Mouse (Mus musculus): ENCODE measurements around the gene Lsm14b. TPM values are rescaled to one million over a fixed set of nuclear protein-coding genes. Genes with fewer than 3 reads are reported as not detected.

Lsm14b gene
- polyA plus RNA-seq, 2 experiments: 7.8 to 75.6 TPM

- H3K36me3 ChIP-seq (ENCODE audit: control insufficient read depth, insufficient read depth, low read length): peaks cover 14% of the 10 kb centered on the region
- ATAC-seq (ENCODE audit: low FRiP score, low read depth): peak; percentile 97
- WGBS: 5% methylated on average over 56 of the region's 58 CpGs
- peak; percentile 87; the same call in 1 of the 2 replicates for TF ChIP-seq POLR2A (IDR thresholded peaks at IDR 0.05; ENCODE audit: borderline replicate concordance, extremely low read depth, insufficient read depth, insufficient read length)
- peak within 1 kb of the TSS; percentile 78 for H3K4me3 ChIP-seq (replicated peaks; ENCODE audit: low read length)
- H3K4me1 ChIP-seq (ENCODE audit: control insufficient read depth, insufficient read depth, low read length): peaks cover 9% of the 10 kb centered on the region
- H3K27me3 ChIP-seq (ENCODE audit: control insufficient read depth, insufficient read depth, low read length): no peaks in the 10 kb centered on the region
- H3K9ac ChIP-seq (ENCODE audit: low read depth, low read length, severe bottlenecking): peak within 1 kb of the TSS; percentile 74
- peak; percentile 89 for DNase-seq (ENCODE audit: low spot score)
- H3K27ac ChIP-seq (replicated peaks; ENCODE audit: low read depth, low read length): peak within 1 kb of the TSS; percentile 55; the same call in 1 of the 2 replicates
- peak within 1 kb of the TSS; percentile 86 for H3K4me2 ChIP-seq (replicated peaks; ENCODE audit: low read depth, low read length, severe bottlenecking)
- no peaks in the 10 kb centered on the region for H3K9me3 ChIP-seq (ENCODE audit: control insufficient read depth, low read length)
Measured at GRCm38 (mm10) chr2:180070481-180071453, 46.0 kb downstream of the Lsm14b start, which contains the start of gene Mtg2. Gene Mtg2, plus strand, starts transcription at chr2:180070588.

GRCm38 (mm10) chr2:180071671-180072070 lies 46.9 kb downstream of the Lsm14b start:
- WGBS: 76% methylated on average over 2 of the region's 2 CpGs
- Histone ChIP-seq H3K36me3 (ENCODE audit: control insufficient read depth, insufficient read depth, low read length) (peaks cover 14% of the 10 kb centered on the region), H3K27me3 (ENCODE audit: control insufficient read depth, insufficient read depth, low read length) (no peaks in the 10 kb centered on the region), H3K4me2 (replicated peaks; ENCODE audit: low read depth, low read length, severe bottlenecking) (no peak overlapping the region), H3K9me3 (ENCODE audit: control insufficient read depth, low read length) (no peaks in the 10 kb centered on the region), H3K27ac (replicated peaks; ENCODE audit: low read depth, low read length) (no peak overlapping the region), H3K9ac (ENCODE audit: low read depth, low read length, severe bottlenecking) (no peak overlapping the region; the same call in 1 of the 2 replicates), H3K4me1 (ENCODE audit: control insufficient read depth, insufficient read depth, low read length) (peaks cover 9% of the 10 kb centered on the region), H3K4me3 (replicated peaks; ENCODE audit: low read length) (0 out of 2 replicates have a peak overlapping the region, but pooled peaks have one; percentile 78)
- TF ChIP-seq POLR2A (IDR thresholded peaks at IDR 0.05; ENCODE audit: borderline replicate concordance, extremely low read depth, insufficient read depth, insufficient read length): no peak
- no peak for DNase-seq (ENCODE audit: low spot score)
- no peak for ATAC-seq (ENCODE audit: low FRiP score, low read depth)

- ATAC-seq (ENCODE audit: low FRiP score, low read depth) (no peak), DNase-seq (ENCODE audit: low spot score) (no peak)
- 86% methylated on average over 7 of the region's 7 CpGs for WGBS
- Histone ChIP-seq H3K9me3 (ENCODE audit: control insufficient read depth, low read length) (no peaks in the 10 kb centered on the region), H3K4me1 (ENCODE audit: control insufficient read depth, insufficient read depth, low read length) (peaks cover 9% of the 10 kb centered on the region), H3K4me3 (replicated peaks; ENCODE audit: low read length) (no peak overlapping the region), H3K9ac (ENCODE audit: low read depth, low read length, severe bottlenecking) (no peak overlapping the region), H3K4me2 (replicated peaks; ENCODE audit: low read depth, low read length, severe bottlenecking) (no peak overlapping the region), H3K27me3 (ENCODE audit: control insufficient read depth, insufficient read depth, low read length) (no peaks in the 10 kb centered on the region), H3K36me3 (ENCODE audit: control insufficient read depth, insufficient read depth, low read length) (peaks cover 8% of the 10 kb centered on the region; the same call in 1 of the 2 replicates), H3K27ac (replicated peaks; ENCODE audit: low read depth, low read length) (no peak overlapping the region)
- no peak for TF ChIP-seq POLR2A (IDR thresholded peaks at IDR 0.05; ENCODE audit: borderline replicate concordance, extremely low read depth, insufficient read depth, insufficient read length)
Measured at GRCm38 (mm10) chr2:180072886-180073285, 48.1 kb downstream of the Lsm14b start.

- Histone ChIP-seq H3K9me3 (ENCODE audit: control insufficient read depth, low read length) (no peaks in the 10 kb centered on the region), H3K9ac (ENCODE audit: low read depth, low read length, severe bottlenecking) (no peak overlapping the region), H3K4me1 (ENCODE audit: control insufficient read depth, insufficient read depth, low read length) (no peaks in the 10 kb centered on the region), H3K27ac (replicated peaks; ENCODE audit: low read depth, low read length) (no peak overlapping the region), H3K4me3 (replicated peaks; ENCODE audit: low read length) (no peak overlapping the region), H3K27me3 (ENCODE audit: control insufficient read depth, insufficient read depth, low read length) (no peaks in the 10 kb centered on the region), H3K4me2 (replicated peaks; ENCODE audit: low read depth, low read length, severe bottlenecking) (no peak overlapping the region), H3K36me3 (ENCODE audit: control insufficient read depth, insufficient read depth, low read length) (peaks cover 30% of the 10 kb centered on the region; the same call in 1 of the 2 replicates)
- DNase-seq (ENCODE audit: low spot score) (no peak), ATAC-seq (ENCODE audit: low FRiP score, low read depth) (no peak)
- 60% methylated on average over 3 of the region's 3 CpGs for WGBS
- TF ChIP-seq POLR2A (IDR thresholded peaks at IDR 0.05; ENCODE audit: borderline replicate concordance, extremely low read depth, insufficient read depth, insufficient read length): no peak
Measured at GRCm38 (mm10) chr2:180077622-180078021, 52.8 kb downstream of the Lsm14b start.

DNA sequence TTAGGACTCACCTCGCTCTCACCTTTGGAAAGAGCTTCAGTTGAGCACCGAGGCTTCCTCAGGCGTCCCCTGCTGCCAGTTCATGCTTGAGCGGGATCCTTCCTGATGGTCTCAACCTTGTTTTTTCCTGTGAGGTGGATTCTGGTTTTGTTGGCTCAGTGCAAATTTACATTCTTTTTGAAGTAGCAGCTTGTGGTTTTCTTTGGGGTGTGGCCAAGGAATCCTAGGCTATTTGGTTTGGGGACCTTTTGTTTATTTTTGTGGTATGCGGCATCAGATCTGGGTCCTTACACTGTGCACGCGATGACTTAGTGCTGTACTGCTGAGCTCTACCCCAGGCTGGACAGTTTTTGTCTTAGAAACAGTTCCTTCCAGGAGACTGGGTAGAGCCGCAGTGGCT lies 55.9 kb downstream of the Lsm14b start:
- no peak overlapping the region for H3K27ac ChIP-seq (replicated peaks; ENCODE audit: low read depth, low read length)
- H3K9ac ChIP-seq (ENCODE audit: low read depth, low read length, severe bottlenecking): no peak overlapping the region
- no peak overlapping the region for H3K4me2 ChIP-seq (replicated peaks; ENCODE audit: low read depth, low read length, severe bottlenecking)
- H3K4me1 ChIP-seq (ENCODE audit: control insufficient read depth, insufficient read depth, low read length): no peaks in the 10 kb centered on the region
- ATAC-seq (ENCODE audit: low FRiP score, low read depth) (no peak), DNase-seq (ENCODE audit: low spot score) (no peak)
- H3K36me3 ChIP-seq (ENCODE audit: control insufficient read depth, insufficient read depth, low read length): peaks cover 48% of the 10 kb centered on the region
- no peak for TF ChIP-seq POLR2A (IDR thresholded peaks at IDR 0.05; ENCODE audit: borderline replicate concordance, extremely low read depth, insufficient read depth, insufficient read length)
- no peaks in the 10 kb centered on the region for H3K9me3 ChIP-seq (ENCODE audit: control insufficient read depth, low read length)
- no peaks in the 10 kb centered on the region for H3K27me3 ChIP-seq (ENCODE audit: control insufficient read depth, insufficient read depth, low read length)
- WGBS: 96% methylated on average over 8 of the region's 8 CpGs
- H3K4me3 ChIP-seq (replicated peaks; ENCODE audit: low read length): no peak overlapping the region
